Mouse (Mus musculus): Measurements from ENCODE around the gene Cfl1. TPM values are rescaled to one million over a fixed set of nuclear protein-coding genes. Genes with fewer than 3 reads are reported as not detected.

Cfl1 gene
- total and polyA plus RNA-seq, 3 experiments = 818 to 1,768 (median 999) TPM

- peak overlapping the region; percentile 56 to 91 (median 77) for H3K4me3 ChIP-seq (replicated peaks in 1 of 3; ENCODE audit: low read depth in 2 of 3, low read length in 2 of 3, poor library complexity in 1 of 3)
- in situ Hi-C loops (cut with MboI; ENCODE audit: low pct_ligation_motif_present, low pct_unique_long_range_greater_than_20kb, low sequenced_read_pairs) (loop anchor here (5.0 kb wide), 1 partner anchor 36 kb away; the partner anchor contains the start of gene Cfl1), dilution Hi-C loops (cut with MboI; ENCODE audit: extremely low pct_ligation_motif_present, extremely low pct_unique_long_range_greater_than_20kb, low sequenced_read_pairs) (no loop called here)
- H3K27ac ChIP-seq (ENCODE audit: insufficient read depth, low read depth) = no peak overlapping the region
- H3K27me3 ChIP-seq (replicated peaks) = peaks cover 7% of the 10 kb centered on the region
- peak overlapping the region; percentile 85 for H3K9ac ChIP-seq (ENCODE audit: insufficient read depth, low read depth)
- DNase-seq (ENCODE audit: extremely low read depth) = no peak
- H3K79me2 ChIP-seq (replicated peaks; ENCODE audit: control insufficient read depth, extremely low read depth, insufficient read depth, poor library complexity, severe bottlenecking) = peaks cover 12% of the 10 kb centered on the region
- peaks cover 0 to 20% of the 10 kb centered on the region in 2 experiments for H3K36me3 ChIP-seq (replicated peaks in 1 of 2; ENCODE audit: control insufficient read depth in 1 of 2, insufficient read depth in 1 of 2, low read length in 1 of 2)
- peaks cover 8 to 29% of the 10 kb centered on the region in 2 experiments; a peak in 3 of 4 replicates for H3K4me1 ChIP-seq (ENCODE audit: control insufficient read depth in 1 of 2, insufficient read depth in 2 of 2)
- no peaks in the 10 kb centered on the region for H3K9me3 ChIP-seq (replicated peaks; ENCODE audit: low read length)
- peak overlapping the region; percentile 86 for H3K4me2 ChIP-seq (ENCODE audit: insufficient read depth, low read depth, poor library complexity, severe bottlenecking)
- TF ChIP-seq NELFE (IDR thresholded peaks at IDR 0.05; ENCODE audit: low read depth, low read length) (no peak), JUND (conservative IDR thresholded peaks at IDR 0.05; ENCODE audit: low read depth, low read length) (no peak), EP300 (IDR thresholded peaks at IDR 0.05; ENCODE audit: low read length) (no peak), RAD21 (IDR thresholded peaks at IDR 0.05; ENCODE audit: low read depth, low read length) (no peak), ZMIZ1 (IDR thresholded peaks at IDR 0.05; ENCODE audit: low read depth, low read length) (no peak), ETS1 (conservative IDR thresholded peaks at IDR 0.05; ENCODE audit: low read depth, low read length) (no peak), UBTF (IDR thresholded peaks at IDR 0.05; ENCODE audit: low read depth, low read length) (no peak), ZKSCAN1 (IDR thresholded peaks at IDR 0.05; ENCODE audit: borderline replicate concordance, low read depth, low read length) (no peak), RCOR1 (conservative IDR thresholded peaks at IDR 0.05; ENCODE audit: low read depth, low read length) (no peak), IRF4 (IDR thresholded peaks at IDR 0.05; ENCODE audit: low read depth, low read length) (no peak), MAFK (IDR thresholded peaks at IDR 0.05; ENCODE audit: insufficient replicate concordance, low read length) (no peak)
Observed at GRCm38 (mm10) chr19:5456241-5456921, 33.9 kb upstream of the Cfl1 start.

GRCm38 (mm10) chr19:5456922-5457745 lies 33.1 kb upstream of the Cfl1 start:
- Histone ChIP-seq H3K27ac (ENCODE audit: insufficient read depth, low read depth) (peak overlapping the region; percentile 52), H3K4me3 (replicated peaks in 1 of 3; ENCODE audit: low read depth in 2 of 3, low read length in 2 of 3, poor library complexity in 1 of 3) (peak overlapping the region; percentile 56 to 91 (median 77)), H3K27me3 (replicated peaks) (peaks cover 7% of the 10 kb centered on the region), H3K79me2 (replicated peaks; ENCODE audit: control insufficient read depth, extremely low read depth, insufficient read depth, poor library complexity, severe bottlenecking) (peaks cover 12% of the 10 kb centered on the region), H3K9me3 (replicated peaks; ENCODE audit: low read length) (no peaks in the 10 kb centered on the region), H3K4me2 (ENCODE audit: insufficient read depth, low read depth, poor library complexity, severe bottlenecking) (peak overlapping the region; percentile 96), H3K36me3 (replicated peaks in 1 of 2; ENCODE audit: control insufficient read depth in 1 of 2, insufficient read depth in 1 of 2, low read length in 1 of 2) (peaks cover 2 to 26% of the 10 kb centered on the region in 2 experiments), H3K4me1 (ENCODE audit: control insufficient read depth in 1 of 2, insufficient read depth in 2 of 2) (peaks cover 9 to 35% of the 10 kb centered on the region in 2 experiments; a peak in 3 of 4 replicates), H3K9ac (ENCODE audit: insufficient read depth, low read depth) (peak overlapping the region; percentile 85)
- dilution Hi-C loops (cut with MboI; ENCODE audit: extremely low pct_ligation_motif_present, extremely low pct_unique_long_range_greater_than_20kb, low sequenced_read_pairs) (no loop called here), in situ Hi-C loops (cut with MboI; ENCODE audit: low pct_ligation_motif_present, low pct_unique_long_range_greater_than_20kb, low sequenced_read_pairs) (loop anchor here (5.0 kb wide), 1 partner anchor 35 kb away; the partner anchor contains the start of gene Cfl1)
- DNase-seq (ENCODE audit: extremely low read depth) = peak; percentile 92
- TF ChIP-seq BHLHE40 (IDR thresholded peaks at IDR 0.05; ENCODE audit: low read depth, low read length) (no peak; the same call in 1 of the 2 replicates), JUN (IDR thresholded peaks at IDR 0.05; ENCODE audit: insufficient read depth, low read depth, low read length) (no peak), USF2 (conservative IDR thresholded peaks at IDR 0.05; ENCODE audit: low read depth, low read length) (no peak), EP300 (IDR thresholded peaks at IDR 0.05; ENCODE audit: low read length) (no peak), UBTF (IDR thresholded peaks at IDR 0.05; ENCODE audit: low read depth, low read length) (peak; percentile 91; the same call in 1 of the 2 replicates), ZKSCAN1 (IDR thresholded peaks at IDR 0.05; ENCODE audit: borderline replicate concordance, low read depth, low read length) (no peak), E2F4 (IDR thresholded peaks at IDR 0.05; ENCODE audit: insufficient replicate concordance, low read depth, low read length) (no peak), RCOR1 (conservative IDR thresholded peaks at IDR 0.05; ENCODE audit: low read depth, low read length) (no peak), KAT2A (IDR thresholded peaks at IDR 0.05; ENCODE audit: insufficient replicate concordance, low read length) (no peak), ZC3H11A (IDR thresholded peaks at IDR 0.05; ENCODE audit: low read depth, low read length) (no peak), PAX5 (IDR thresholded peaks at IDR 0.05; ENCODE audit: low read length) (no peak), MEF2A (IDR thresholded peaks at IDR 0.05; ENCODE audit: borderline replicate concordance, low read depth, low read length) (no peak), NELFE (IDR thresholded peaks at IDR 0.05; ENCODE audit: low read depth, low read length) (peak; percentile 94), MYC (IDR thresholded peaks at IDR 0.05; ENCODE audit: low read depth, low read length) (peak; percentile 28; the same call in 1 of the 2 replicates), RAD21 (IDR thresholded peaks at IDR 0.05; ENCODE audit: low read depth, low read length) (no peak), SMC3 (IDR thresholded peaks at IDR 0.05; ENCODE audit: low read depth, low read length) (no peak), POLR2AphosphoS2 (IDR thresholded peaks at IDR 0.05; ENCODE audit: low read depth, low read length) (peak; percentile 76; the same call in 1 of the 2 replicates), MAZ (IDR thresholded peaks at IDR 0.05; ENCODE audit: low read depth, low read length) (0 out of 2 replicates have a peak, but pooled peaks have one; percentile 49), POLR2A (IDR thresholded peaks at IDR 0.05; ENCODE audit: low read depth, low read length) (peak; percentile 96), TBP (conservative IDR thresholded peaks at IDR 0.05; ENCODE audit: low read depth, low read length) (peak; percentile 66), ELF1 (IDR thresholded peaks at IDR 0.05; ENCODE audit: low read depth, low read length) (no peak), SIN3A (IDR thresholded peaks at IDR 0.05; ENCODE audit: low read length) (no peak), MAX (IDR thresholded peaks at IDR 0.05; ENCODE audit: low read length) (peak; percentile 85)
